Mouse (Mus musculus) liver, embryonic 14.5 days (tissue): ENCODE results near the gene Mtmr4. TPM values are rescaled to one million over a fixed set of nuclear protein-coding genes. Genes with fewer than 3 reads are reported as not detected.

Experiments
- ATAC-seq: fragments of 200-750 bp; cut with Nextera tagmentation; 2 replicates; pipeline ENCODE4 v1.8.0; 2017; ENCODE audit warnings: moderate number of reproducible peaks, mild to moderate bottlenecking, moderate library complexity; ENCODE audit not compliant: insufficient read depth
- DNase-seq, 3 experiments: peaks; one replicate each; pipeline ENCODE4 v3.0.0-alpha.2; 2012 to 2013; ENCODE audit warnings: low read depth in 3 of 3, low spot score in 3 of 3
- H3K27ac ChIP-seq: fragments of 300-500 bp; sonication (generic); 2 replicates; pipeline ENCODE4 v1.5.1; 2014; ENCODE audit warnings: moderate library complexity, mild to moderate bottlenecking, control low read depth, inconsistent platforms
- H3K27me3 ChIP-seq: fragments of 300-500 bp; sonication (generic); 2 replicates; pipeline ENCODE4 v1.6.1; 2014; ENCODE audit warnings: mild to moderate bottlenecking, low read length, moderate library complexity; ENCODE audit not compliant: control insufficient read depth, insufficient read depth
- H3K36me3 ChIP-seq: fragments of 300-500 bp; sonication (generic); replicated peaks from 2 replicates; pipeline ENCODE4 v1.6.1; 2014; ENCODE audit warnings: low read depth; ENCODE audit not compliant: control insufficient read depth, insufficient read depth
- H3K4me1 ChIP-seq, 2 experiments: fragments of 200-500 bp in 1 of 2; fragments of 300-500 bp in 1 of 2; sonication (generic) in 1 of 2; replicated peaks; 2 replicates each; pipeline ENCODE4 v1.6.1; 2012 to 2014; ENCODE audit warnings: antibody characterized with exemption in 1 of 2, inconsistent platforms in 1 of 2, low read length in 1 of 2; ENCODE audit not compliant: control insufficient read depth in 2 of 2, insufficient read depth in 2 of 2
- H3K4me2 ChIP-seq: fragments of 300-500 bp; sonication (generic); 2 replicates; pipeline ENCODE4 v1.6.1; 2014; ENCODE audit warnings: low read depth, mild to moderate bottlenecking, control low read depth, moderate library complexity
- H3K4me3 ChIP-seq, 2 experiments: fragments of 200-500 bp in 1 of 2; fragments of 300-500 bp in 1 of 2; sonication (generic) in 1 of 2; 2 replicates each; pipeline ENCODE4 v1.5.1; 2012 to 2014; ENCODE audit warnings: low read depth in 2 of 2, low read length in 2 of 2, mild to moderate bottlenecking in 2 of 2, control low read depth in 1 of 2, inconsistent platforms in 1 of 2, moderate library complexity in 1 of 2; ENCODE audit not compliant: insufficient read depth in 1 of 2
- H3K9ac ChIP-seq: fragments of 300-500 bp; sonication (generic); replicated peaks from 2 replicates; pipeline ENCODE4 v1.6.1; 2014; ENCODE audit warnings: mild to moderate bottlenecking, control low read depth, moderate library complexity
- H3K9me3 ChIP-seq: fragments of 300-500 bp; sonication (generic); 2 replicates; pipeline ENCODE4 v1.6.1; 2016; ENCODE audit warnings: low read length, mixed read lengths; ENCODE audit not compliant: control insufficient read depth
- CTCF ChIP-seq: IDR thresholded peaks from 2 replicates; pipeline ENCODE4 v1.5.1; 2016; ENCODE audit warnings: antibody characterized with exemption, low read depth, control low read depth
- EP300 ChIP-seq: IDR thresholded peaks from 2 replicates; pipeline ENCODE4 v1.6.1; 2016; ENCODE audit warnings: antibody characterized with exemption, low read depth
- WGBS: fragments of 180-500 bp; shearing (Covaris S2); extraction: QIAGEN DNeasy Blood & Tissue Kit; methylation state at CpG from one replicate; pipeline ENCODE4 v1.1.7; 2014; ENCODE audit not compliant: insufficient replicate concordance; 5-methylcytosine and 5-hydroxymethylcytosine counted together
- polyA plus RNA-seq, 2 experiments: library from polyadenylated mRNA; depleted of rRNA in 1 of 2; stranded (reverse) in 1 of 2; unstranded in 1 of 2; fragments of >200 nt; fragmentation: Nextera tagmentation in 1 of 2; extraction: Ambion mirVana in 1 of 2; gene quantifications; 2 replicates each; pipeline versions ENCODE4 v1.2.1 to v1.2.3; 2012 to 2014

Gene Mtmr4
- polyA plus RNA-seq, 2 experiments, result 6.5 to 8.7 TPM

GRCm38 (mm10) chr11:87555106-87555703 is 36.8 kb upstream of the Mtmr4 start:
- Histone ChIP-seq H3K27ac (no peak overlapping the region), H3K4me1 (no peaks in the 10 kb centered on the region), H3K4me3 (no peak overlapping the region), H3K9ac (no peak overlapping the region), H3K27me3 (no peaks in the 10 kb centered on the region), H3K9me3 (no peaks in the 10 kb centered on the region), H3K4me2 (no peak overlapping the region), H3K36me3 (no peaks in the 10 kb centered on the region)
- TF ChIP-seq CTCF, result no peak
- TF ChIP-seq EP300, result no peak
- 13% methylated on average over 2 of the region's 2 CpGs for WGBS
- DNase-seq, result no peak
- ATAC-seq, result no peak

GRCm38 (mm10) chr11:87561208-87561607 is 30.8 kb upstream of the Mtmr4 start:
- no peak for ATAC-seq
- H3K9ac ChIP-seq, result no peak overlapping the region
- WGBS, result 55% methylated on average over 6 of the region's 6 CpGs
- no peak overlapping the region for H3K27ac ChIP-seq
- DNase-seq, result no peak
- H3K4me1 ChIP-seq, result no peaks in the 10 kb centered on the region; a peak in 1 of 4 replicates
- no peaks in the 10 kb centered on the region for H3K27me3 ChIP-seq
- H3K36me3 ChIP-seq, result no peaks in the 10 kb centered on the region
- H3K4me3 ChIP-seq, result no peak overlapping the region
- no peak for TF ChIP-seq CTCF
- no peak for TF ChIP-seq EP300
- H3K9me3 ChIP-seq, result no peaks in the 10 kb centered on the region
- H3K4me2 ChIP-seq, result no peak overlapping the region

- WGBS, result 53% methylated on average over 3 of the region's 3 CpGs
- Histone ChIP-seq H3K27me3 (no peaks in the 10 kb centered on the region), H3K9me3 (no peaks in the 10 kb centered on the region), H3K4me2 (no peak within 1 kb of the TSS), H3K9ac (no peak within 1 kb of the TSS), H3K4me3 (no peak within 1 kb of the TSS), H3K27ac (no peak within 1 kb of the TSS), H3K4me1 (no peaks in the 10 kb centered on the region; a peak in 2 of 4 replicates), H3K36me3 (no peaks in the 10 kb centered on the region)
- ATAC-seq (no peak), DNase-seq (no peak)
- no peak for TF ChIP-seq EP300
- TF ChIP-seq CTCF, result no peak
Measured at GRCm38 (mm10) chr11:87566501-87566900, 25.5 kb upstream of the Mtmr4 start, which contains the start of gene Gm11492. Gene Gm11492, plus strand, starts transcription at chr11:87566653.

- no peak within 1 kb of the TSS for H3K9ac ChIP-seq
- H3K9me3 ChIP-seq, result no peaks in the 10 kb centered on the region
- ATAC-seq (no peak), DNase-seq (no peak)
- no peak within 1 kb of the TSS for H3K4me2 ChIP-seq
- TF ChIP-seq EP300, result no peak
- no peak for TF ChIP-seq CTCF
- no peaks in the 10 kb centered on the region for H3K27me3 ChIP-seq
- H3K4me3 ChIP-seq, result no peak within 1 kb of the TSS
- no peak within 1 kb of the TSS for H3K27ac ChIP-seq
- no peaks in the 10 kb centered on the region for H3K36me3 ChIP-seq
- no peaks in the 10 kb centered on the region; a peak in 1 of 4 replicates for H3K4me1 ChIP-seq
- 64% methylated on average over 7 of the region's 7 CpGs for WGBS
Measured at GRCm38 (mm10) chr11:87568255-87568953, 23.6 kb upstream of the Mtmr4 start, which contains the start of gene Sept4. Gene Sept4, plus strand, starts transcription at chr11:87568903.

GRCm38 (mm10) chr11:87570743-87571142 is 21.2 kb upstream of the Mtmr4 start:
- H3K4me3 ChIP-seq, result no peak overlapping the region
- H3K27me3 ChIP-seq, result no peaks in the 10 kb centered on the region
- H3K9me3 ChIP-seq, result no peaks in the 10 kb centered on the region
- no peak for ATAC-seq
- H3K4me1 ChIP-seq, result no peaks in the 10 kb centered on the region; a peak in 1 of 4 replicates
- no peak overlapping the region for H3K27ac ChIP-seq
- H3K4me2 ChIP-seq, result no peak overlapping the region
- 54% methylated on average over 5 of the region's 5 CpGs for WGBS
- DNase-seq, result no peak
- no peaks in the 10 kb centered on the region for H3K36me3 ChIP-seq
- H3K9ac ChIP-seq, result no peak overlapping the region
- TF ChIP-seq CTCF, result no peak
- no peak for TF ChIP-seq EP300
